Mouse (Mus musculus) left cerebral cortex, adult 9 months (tissue): Measurements from ENCODE around the gene Rapsn.
"Not testable (repeated sequence)": the region's sequence is repeated elsewhere in the genome, so short reads cannot be mapped to it uniquely, and the experiment has no call there.

ENCODE experiments used
- DNase-seq, 2 experiments: peaks; one replicate each; pipeline ENCODE4 v3.0.0; 2022; ENCODE audit warnings: low spot score in 2 of 2

Gene Rapsn

DNA sequence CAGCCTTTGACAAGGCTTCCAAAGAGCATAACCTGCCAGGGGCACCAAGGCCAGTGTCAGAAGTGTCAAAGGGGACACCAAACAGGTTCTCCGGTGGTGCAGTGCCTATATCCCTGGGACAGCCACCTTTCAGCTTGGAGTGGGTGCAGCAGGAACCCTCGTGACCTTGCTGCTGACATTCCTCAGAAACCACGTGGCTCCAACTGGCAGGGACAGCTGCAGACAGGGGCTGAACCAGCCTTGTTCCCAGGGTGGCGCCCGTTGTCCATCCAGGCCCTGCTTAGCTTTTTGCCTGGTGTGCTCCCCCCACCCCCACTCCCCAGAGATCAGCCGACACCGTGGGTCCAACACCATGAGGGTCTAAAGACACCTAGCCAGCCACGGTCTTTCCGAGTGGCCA is at the start of gene Rapsn:
Gene Rapsn, plus strand, starts transcription at position 236 of the 400 bp plus-strand sequence.
- DNase-seq, result no peak

DNA sequence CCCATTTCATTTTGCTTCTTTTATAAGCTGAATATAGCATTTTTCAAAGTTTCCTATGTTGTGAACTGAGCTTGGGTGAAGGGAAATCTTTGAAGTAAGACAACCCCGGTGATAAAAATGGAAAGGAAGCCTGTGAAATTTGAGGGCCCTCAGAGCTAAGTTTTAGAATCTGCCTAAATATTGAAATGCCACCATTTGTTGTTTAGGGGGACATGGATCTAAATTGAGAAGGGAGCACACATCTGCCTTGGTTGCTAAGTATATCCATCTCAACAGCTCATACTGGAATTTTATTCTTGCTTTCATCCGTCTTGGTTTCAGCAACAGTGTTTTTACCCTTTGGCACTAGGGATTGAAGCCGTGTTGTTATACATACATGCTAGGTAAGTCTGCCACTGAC is 49.4 kb upstream of the Rapsn start:
- no peak for DNase-seq

DNA sequence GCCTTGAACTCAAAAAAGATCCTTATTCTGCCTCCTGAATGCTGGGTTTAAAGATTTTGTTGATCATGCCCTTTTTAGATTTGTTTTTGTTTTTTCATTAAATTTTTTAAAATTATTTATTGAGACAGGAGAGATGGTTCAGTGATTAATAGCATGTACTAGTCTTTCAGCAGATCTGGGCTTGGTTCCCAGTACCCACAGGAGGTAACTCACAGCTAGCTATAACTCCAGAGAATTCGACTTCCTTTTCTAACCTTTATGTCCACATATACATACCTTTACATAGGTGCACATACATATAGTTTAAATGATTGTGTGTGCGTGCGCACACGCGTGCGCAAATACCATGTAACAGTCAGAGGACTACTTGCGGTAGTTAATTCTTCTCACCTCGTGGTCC is 26.9 kb upstream of the Rapsn start:
- DNase-seq, result no peak

DNA sequence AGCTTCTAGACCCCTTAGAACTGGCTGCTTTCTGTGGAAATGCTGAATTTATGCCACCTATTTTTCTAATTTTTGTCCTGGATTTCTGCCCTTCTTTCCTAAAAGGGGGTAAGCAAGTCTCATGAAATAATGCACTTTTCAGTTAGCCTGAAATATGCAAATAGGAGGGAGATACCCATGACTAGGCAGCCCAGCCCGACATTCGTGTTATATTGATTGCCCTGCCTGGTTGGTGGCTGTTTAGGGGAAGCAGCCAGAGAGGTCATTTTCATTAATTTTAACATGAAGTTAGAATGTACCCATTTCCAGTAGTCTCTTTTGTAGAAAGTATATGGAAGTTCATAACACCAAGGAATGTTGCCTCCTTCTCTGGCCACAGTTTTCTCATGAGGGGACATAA is 21.5 kb upstream of the Rapsn start:
- DNase-seq, result no peak

DNA sequence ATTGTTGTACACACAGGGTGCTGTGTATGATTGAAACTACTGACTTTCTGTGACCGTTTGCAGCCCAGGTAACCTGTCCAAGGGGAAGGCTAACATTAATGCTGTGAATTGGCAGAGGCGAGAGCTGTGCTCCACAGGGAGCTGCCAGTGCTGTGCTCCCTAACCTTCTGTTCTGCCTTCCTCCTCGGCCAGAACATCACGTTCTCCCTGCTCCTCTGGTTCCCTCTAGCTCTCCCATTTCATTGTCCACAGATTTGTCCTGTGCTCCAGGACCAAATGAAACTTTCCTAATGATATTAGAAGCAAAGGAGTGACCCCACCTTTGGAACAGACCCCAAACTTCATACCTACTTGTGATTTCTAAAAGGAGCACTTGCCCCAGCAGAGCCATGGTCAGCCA is 20.0 kb upstream of the Rapsn start:
- DNase-seq, result no peak

DNA sequence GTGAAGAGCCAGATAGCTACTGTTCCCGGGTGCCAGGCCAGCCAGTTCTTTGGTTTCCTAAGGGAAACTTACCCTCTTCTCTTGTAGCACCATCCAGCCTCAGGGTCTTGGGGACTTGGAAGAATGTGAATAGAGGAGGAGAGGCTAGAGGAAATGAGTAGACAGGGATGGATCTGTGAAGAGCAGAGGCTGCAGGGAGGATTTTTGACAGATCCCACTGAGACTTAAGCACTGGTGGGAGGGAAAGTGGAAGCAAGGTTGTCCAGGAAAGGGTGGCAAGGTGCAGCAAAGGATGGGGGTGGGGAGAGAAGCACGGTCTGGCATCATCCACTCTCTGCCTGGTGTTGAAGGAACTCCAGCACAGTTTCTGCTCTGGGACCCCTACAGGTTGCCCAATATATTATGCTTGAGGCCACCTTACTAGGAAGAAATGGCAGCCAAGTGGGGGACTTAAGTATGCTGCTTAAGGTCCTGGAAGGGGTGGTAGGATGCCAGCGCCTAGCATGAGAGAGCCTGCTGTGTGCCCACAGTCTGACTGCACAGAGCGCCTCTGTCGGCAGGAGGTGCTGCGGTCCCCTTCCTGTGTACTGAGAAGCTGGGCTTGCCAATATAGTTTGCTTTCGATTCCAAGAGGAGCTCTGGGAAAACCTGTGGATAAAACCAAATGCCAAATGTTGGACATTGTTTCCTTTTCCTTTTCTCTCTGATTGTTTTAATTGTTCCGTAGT is 17.2 kb upstream of the Rapsn start:
- peak in 1 of 2 experiments; percentile 36 for DNase-seq

DNA sequence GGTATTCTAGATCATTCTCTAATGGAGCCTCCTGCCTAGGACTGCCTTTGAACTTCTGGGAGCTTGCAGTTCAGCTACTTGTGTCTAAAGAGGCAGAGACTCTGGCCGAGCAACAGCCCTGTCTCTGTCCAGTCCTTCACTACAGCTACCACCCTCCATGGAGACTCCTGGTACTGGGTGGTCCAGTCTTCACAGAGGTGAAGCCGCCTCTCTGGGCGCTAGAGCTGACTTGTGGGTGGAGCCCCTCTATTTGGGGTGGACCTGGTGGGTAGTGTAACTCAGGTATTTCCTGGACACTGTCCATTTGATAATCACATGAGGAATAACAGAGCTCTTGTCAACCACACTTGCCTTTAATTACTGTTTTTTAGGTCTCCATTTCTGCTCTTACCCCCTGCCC is 15.5 kb upstream of the Rapsn start:
- no peak for DNase-seq

DNA sequence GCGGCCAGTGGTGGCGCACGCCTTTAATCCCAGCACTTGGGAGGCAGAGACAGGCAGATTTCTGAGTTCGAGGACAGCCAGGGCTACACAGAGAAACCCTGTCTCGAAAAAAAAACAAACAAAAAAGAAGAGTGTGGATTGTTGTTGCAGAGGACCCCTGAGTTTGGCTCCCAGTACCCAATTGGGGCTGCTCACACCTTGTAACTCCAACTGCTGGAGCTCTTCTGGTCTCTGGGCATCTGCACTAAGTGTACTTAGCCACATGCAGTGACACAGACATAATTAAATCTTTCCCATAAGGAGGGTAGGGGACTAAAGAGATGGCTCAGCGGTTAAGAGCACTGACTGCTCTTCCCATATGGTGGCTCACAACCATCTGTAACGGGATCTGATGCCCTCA is 13.2 kb upstream of the Rapsn start:
- not testable (repeated sequence) for DNase-seq

DNA sequence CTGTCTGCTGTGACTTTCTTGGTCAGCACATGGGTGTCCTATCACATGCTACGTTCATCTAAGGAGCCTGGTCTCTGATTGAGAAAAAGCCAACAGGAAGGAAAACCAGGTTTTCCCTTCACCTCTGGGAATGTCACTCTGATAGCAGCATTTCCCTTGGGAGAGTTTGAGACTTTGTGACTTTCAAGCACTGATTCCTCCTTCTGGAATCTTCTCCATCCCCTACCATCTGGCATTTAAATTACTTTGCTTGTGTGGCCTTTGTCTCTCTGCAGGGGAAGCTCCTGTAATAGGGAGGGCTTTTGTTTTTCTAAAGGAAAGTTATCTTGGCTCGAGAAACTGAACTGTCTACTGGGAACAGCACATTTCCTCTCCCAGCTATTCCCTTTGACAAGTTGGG is 12.3 kb upstream of the Rapsn start:
- no peak for DNase-seq

DNA sequence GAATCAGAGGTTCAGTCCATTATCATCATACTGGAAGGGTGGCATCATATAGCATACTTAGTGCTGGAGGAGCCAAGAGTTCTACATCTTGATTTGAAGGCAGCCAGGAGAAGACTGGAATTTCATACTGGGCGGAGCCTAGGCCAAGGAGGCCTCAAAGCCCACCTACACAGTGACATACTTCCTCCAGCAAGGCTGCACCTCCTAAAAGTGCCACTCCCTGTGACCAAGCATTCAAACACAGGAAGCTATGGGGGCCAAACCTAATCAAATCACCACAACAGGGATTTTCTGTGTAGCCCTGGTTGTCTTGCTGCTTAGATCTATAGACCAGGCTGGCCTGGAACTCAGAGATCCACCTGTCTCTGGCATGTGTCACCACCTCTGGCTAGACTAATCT is 11.5 kb upstream of the Rapsn start:
- DNase-seq, result no peak

DNA sequence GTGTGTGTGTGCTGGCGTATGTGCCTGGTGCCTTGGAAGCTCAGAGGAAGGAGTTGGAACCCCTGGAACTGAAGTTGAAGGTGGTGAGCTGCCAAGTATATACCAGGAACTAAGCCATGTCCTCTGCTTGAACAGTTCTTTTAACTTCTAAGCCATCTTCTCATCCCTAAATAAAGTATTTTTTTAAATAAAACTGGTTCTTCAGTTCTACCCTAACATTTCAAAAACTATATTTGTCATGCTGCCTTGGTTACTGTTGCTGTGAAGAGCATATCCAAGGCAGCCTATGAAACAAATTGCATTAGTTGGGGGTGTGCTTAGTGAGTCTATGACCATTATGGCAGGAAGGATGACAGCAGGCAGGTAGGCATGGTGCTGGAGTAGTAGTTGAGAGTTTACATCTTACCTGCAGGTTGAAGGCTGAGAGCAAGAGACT is 10.3 kb upstream of the Rapsn start:
- peak; percentile 42 to 47 for DNase-seq

DNA sequence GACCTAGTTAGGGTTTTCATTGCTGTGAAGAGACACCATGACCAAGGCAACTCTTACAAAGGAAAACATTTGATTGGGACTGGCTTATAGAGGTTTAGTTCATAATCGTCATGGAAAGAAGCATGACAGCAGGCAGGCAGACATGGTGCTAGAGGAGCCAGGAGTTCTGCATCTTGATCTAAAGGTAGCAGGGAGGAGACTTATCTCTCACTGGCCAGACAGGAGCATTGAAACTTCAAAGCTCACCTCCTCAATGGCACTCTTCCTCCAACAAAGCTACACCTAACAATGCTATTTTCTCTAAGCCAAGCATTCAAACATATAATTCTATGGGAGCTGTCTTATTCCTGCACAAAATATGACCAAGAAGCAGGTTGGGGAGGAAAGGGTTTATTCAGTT is 8.9 kb upstream of the Rapsn start:
- no peak for DNase-seq

DNA sequence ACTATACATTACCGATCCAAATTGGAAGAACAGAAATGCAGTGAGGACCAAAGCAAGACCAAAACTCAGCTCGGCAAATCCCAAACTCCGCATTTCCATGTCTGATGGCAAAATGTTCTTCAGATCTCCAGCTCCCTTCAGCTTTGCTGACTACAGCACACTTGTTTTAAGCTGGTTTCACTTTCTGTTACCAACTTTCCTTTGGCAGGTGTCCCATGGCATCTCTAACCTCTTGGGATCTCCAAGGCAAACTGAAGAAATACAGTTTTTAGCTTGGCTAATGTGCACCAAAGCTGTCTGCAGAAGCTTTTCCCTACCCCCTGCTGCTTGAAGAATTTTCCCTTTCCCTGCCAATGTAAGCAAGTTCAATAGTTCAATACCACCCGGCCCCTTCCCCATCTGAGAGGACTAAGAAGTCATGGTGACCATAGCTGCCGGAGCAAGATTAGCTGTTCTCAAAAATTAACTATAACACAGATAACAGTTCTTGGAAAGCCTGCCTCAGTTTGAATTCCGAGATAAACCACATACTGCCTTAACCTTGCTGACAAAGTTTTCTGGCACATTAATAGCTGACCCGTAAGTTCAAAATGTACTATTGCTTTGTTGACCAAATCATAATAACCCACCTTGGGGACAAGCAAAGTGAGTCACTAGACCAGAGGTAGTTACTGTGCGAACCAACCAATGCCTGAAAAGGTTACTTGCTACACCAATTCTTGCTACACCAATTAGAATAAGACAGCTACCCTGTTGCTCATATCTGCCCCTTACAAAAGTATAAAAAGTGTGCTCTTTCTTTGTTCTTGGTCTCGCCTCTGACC is 7.8 kb upstream of the Rapsn start:
- DNase-seq, result no peak

DNA sequence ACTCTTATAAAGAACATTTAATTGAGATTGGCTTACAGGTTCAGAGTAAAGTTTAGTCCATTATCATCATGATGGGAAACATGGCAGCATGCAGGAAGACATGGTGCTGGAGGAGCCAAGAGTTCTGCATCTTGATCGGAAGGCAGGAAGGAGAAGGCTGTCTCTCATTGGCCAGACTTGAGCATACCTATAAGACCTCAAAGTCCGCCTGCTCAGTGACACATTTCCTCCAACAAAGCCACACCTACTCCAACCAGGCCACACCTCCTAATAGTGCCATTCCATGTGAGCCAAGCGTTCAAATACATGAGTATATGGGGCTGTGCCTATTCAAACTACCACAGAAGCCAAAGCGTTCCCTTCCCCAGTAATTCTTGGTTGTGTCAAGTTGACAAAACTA is 4.2 kb upstream of the Rapsn start:
- no peak for DNase-seq

DNA sequence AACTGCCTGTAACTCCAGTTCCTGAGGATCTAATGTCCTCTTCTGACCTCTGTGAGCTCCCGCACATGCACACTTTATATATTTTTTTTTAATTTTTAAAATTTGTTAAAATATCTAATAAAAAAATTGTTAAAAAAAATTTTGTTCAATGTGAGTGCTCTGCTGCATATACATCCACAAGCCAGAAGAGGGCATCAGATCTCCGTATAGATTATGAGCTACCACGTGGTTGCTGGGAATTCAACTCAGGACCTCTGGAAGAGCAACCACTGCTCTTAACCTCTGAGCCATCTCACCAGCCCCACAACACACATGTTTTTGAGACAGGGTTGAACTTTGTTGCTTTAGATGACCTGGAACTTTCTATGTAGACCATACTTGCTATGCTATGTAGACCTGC is 2.4 kb upstream of the Rapsn start:
- no peak for DNase-seq

DNA sequence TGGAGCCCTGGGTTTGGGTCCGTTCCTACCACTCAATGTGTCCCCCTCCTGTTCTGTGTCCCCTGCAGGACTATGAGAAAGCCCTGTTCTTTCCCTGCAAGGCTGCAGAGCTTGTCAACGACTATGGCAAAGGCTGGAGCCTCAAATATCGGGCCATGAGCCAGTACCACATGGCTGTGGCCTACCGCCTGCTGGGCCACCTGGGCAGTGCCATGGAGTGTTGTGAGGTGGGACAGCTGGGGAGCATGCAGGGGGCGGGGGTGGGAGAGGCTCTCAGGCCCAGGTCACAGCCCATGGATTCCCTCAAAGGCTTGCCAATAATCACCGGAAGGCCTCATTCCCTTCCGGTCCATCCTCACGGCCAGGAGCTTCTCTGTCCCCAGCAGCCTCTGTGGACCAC is 6.4 kb downstream of the Rapsn start:
- no peak for DNase-seq

DNA sequence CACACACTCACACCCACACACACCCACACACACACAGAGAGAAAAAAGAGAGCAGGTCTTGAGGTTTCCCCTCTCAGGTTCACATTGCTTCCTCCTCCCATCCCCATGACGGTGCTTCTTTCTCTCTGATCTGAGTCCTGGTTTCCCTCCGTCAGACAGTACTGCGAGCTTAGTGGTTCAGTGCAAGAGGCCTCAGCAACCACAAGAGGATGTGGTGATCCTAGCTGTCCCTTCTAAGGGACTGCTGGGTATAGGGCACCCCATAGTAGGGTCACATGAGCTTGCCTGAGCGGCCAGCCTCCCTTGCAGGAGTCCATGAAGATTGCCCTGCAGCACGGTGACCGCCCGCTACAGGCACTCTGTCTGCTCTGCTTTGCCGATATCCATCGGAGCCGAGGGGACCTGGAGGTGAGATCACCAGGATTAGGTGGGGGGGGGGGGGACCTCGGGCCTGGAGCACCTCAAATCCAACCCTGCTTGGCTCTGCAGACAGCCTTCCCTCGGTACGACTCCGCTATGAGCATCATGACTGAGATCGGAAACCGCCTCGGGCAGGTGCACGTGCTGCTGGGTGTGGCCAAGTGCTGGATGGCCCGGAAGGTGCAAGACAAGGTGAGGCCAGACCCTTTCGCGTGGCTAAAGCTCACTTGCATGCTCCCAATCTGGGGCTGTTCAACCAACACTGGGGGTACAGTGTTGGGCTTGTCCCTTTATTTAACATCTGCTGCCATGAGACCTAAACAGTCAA is 7.4 kb downstream of the Rapsn start:
- DNase-seq, result no peak

DNA sequence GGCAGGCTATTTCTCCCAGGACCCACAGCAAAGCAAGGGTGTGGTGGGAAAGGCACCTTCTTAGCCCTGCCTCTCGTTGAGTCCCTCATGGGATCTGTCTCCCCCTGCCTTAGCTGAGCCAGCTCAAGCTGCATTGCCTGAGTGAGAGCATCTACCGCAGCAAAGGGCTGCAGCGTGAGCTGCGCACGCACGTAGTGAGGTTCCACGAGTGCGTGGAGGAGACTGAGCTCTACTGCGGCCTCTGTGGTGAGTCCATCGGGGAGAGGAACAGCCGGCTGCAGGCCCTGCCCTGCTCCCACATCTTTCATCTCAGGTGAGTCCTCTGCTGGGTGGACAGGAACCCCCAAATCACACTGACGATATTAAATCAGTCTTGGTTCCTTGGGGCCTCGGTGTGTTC is 9.3 kb downstream of the Rapsn start:
- no peak for DNase-seq

DNA sequence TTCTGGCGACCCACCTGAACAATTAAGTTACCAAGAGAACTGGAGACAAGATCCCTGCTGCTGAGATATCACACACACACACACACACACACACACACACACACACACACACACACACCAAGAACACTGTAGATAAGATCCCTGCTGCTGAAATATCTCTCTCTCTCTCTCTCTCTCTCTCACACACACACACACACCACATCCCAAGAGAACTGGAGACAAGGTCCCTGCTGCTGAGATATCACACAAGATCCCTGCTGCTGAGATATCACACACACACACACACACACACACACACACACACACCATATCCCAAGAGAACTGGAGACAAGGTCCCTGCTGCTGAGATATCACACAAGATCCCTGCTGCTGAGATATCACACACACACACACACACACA is 10.4 kb downstream of the Rapsn start:
- not testable (repeated sequence) for DNase-seq

DNA sequence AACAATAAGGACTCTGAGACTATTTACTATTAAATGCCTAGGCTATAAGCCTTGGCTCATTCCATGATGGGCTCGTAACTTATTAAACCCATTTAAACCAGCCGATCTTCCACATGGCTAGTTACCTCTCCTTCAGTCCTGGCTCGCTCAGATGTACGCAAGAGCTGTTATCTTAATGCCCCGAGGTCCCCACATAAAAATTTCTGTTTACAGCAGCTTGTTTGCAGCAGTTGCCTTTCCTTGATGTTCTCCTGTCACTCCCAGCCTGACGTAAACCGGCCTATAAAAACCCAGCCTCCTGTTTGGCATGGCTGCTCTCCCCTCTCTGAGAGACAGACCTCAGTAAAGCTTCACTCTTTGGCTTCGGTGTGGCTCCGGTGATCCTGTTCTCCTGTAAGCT is 11.9 kb downstream of the Rapsn start:
- no peak for DNase-seq

DNA sequence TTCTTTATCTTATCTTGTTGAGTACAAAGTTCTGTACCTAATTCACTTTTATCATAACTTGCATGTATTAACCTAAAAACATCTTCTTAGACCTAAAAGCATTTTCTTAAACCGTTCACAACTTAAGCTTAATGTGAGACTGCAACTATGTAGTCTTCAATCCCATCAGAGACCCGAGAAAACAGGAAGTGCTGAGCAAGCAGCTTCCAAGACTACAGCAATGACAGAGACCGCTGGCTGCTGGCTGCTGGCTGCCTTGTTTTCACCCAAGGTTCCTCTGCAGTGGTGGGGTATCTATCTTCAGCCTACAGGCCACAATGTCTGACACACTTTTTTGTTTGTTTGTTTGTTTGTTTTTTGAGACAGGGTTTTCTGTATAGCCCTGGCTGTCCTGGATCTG is 16.5 kb downstream of the Rapsn start:
- DNase-seq, result no peak

DNA sequence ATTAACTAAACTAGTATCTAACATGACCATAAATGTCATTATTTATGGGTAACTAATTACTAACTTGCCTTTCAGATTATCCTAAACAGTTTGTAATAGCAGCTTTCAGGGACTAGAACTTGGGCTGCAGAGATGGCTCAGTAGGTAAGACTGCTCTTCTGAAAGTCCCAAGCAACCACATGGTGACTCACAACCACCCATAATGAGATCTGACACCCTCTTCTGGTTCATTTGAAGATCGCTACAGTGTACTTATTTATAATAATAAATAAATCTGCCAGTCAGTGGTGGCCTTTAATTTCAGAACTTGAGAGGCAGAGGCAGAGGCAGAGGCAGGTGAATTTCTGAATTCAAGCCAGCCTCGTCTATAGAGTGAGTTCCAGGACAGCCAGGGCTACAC is 17.3 kb downstream of the Rapsn start:
- DNase-seq, result no peak
